Mouse (Mus musculus) cerebellum, adult 2 months (tissue): Measurements from ENCODE around the gene Foxb1.

Experiments
- CTCF ChIP-seq: fragments of 200-500 bp; IDR thresholded peaks from 2 replicates; pipeline ENCODE4 v1.5.1; 2011; ENCODE audit warnings: low read depth, mild to moderate bottlenecking, control low read depth, low read length, moderate library complexity, borderline replicate concordance; ENCODE audit not compliant: insufficient read depth
- POLR2A ChIP-seq: fragments of 200-500 bp; IDR thresholded peaks from 2 replicates; pipeline ENCODE4 v1.6.1; 2011; ENCODE audit warnings: low read length, control low read depth, borderline replicate concordance; ENCODE audit not compliant: insufficient read depth

- TF ChIP-seq POLR2A, result no peak
- no peak for TF ChIP-seq CTCF
Measured at GRCm38 (mm10) chr9:69716364-69716763, 44.4 kb downstream of the Foxb1 start.
